Mouse (Mus musculus) gonadal fat pad, adult 2 months (tissue): Measurements from ENCODE around the gene Rab3d. TPM values are rescaled to one million over a fixed set of nuclear protein-coding genes. Genes with fewer than 3 reads are reported as not detected.
"Not testable (repeated sequence)": the region's sequence is repeated elsewhere in the genome, so short reads cannot be mapped to it uniquely, and the experiment has no call there.

ENCODE experiments used
- DNase-seq: peaks from one replicate; pipeline ENCODE4 v3.0.0-alpha.2; 2012; ENCODE audit warnings: low read depth
- polyA plus RNA-seq: library from polyadenylated mRNA; depleted of rRNA; stranded (reverse); fragments of >200 nt; gene quantifications from 2 replicates; pipeline ENCODE4 v1.2.3, GENCODE M21; 2012; rRNA removed

The Rab3d gene
- polyA plus RNA-seq, 1 experiment, result 149 TPM

DNA sequence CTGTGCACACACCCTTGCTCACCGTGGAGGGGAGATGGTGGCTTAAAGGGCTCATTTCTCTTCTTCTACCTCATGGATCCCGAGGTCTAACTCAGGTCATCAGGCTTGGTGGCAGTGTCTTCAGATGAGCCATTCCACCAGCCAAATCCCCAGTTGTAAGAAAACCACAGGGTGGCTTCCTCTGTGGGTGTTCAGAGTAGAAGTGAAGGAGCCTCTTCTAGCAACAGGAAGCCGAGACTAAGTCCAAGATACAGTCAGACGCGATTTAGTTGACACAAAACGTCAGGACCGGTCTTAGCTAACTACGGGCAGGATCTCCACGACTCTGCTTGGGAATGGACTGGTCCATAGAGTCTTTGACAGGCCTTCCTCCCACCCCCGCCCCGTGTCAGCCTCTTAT, 9.8 kb downstream of the Rab3d start:
- DNase-seq, result no peak

DNA sequence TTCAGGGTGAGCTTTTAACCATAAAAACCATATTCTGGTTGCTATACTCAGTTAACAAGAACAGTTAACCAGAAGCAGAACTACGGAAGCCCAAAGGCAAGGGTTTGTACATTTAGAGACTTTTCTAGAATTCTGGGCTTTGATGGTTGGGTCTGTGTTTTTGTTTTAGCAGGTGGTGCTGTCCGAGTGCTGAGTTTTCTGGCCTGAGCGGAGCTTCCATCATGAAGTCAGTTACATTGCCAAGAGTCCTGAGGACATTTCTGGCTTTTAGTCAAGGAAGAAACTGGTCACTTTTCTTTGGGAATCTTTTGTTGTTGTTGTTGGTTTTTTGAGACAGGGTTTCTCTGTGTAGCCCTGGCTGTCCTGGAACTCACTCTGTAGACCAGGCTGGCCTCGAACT, 14.0 kb downstream of the Rab3d start:
- DNase-seq, result no peak

DNA sequence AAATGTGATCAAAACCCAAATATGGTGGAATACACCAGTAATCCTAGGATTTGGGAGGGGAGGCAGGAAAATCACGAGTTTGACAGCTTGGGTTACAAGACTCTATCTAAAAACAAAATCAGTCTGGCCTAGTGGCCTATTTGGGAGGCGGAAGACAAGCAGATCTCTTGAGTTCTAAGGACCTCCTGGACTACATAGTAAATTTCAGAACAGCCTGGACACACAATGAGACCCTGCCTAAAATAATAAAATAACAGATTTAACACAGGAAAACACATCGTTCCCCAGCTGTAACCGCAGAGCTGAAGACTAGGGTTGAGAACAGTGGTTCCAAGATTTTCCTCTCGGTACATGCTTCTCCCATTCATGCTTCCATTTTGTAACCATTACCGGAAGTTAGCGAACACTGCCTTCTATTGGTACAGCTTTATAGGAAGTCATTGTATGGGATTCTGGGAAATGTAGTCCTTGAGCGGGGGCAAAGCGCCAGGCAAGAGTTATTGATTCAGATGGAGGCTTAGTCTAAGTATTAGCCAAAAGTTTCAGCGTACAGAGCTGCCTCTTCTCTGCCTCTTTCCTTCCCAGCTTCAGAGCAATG, 16.7 kb downstream of the Rab3d start:
- no peak for DNase-seq

DNA sequence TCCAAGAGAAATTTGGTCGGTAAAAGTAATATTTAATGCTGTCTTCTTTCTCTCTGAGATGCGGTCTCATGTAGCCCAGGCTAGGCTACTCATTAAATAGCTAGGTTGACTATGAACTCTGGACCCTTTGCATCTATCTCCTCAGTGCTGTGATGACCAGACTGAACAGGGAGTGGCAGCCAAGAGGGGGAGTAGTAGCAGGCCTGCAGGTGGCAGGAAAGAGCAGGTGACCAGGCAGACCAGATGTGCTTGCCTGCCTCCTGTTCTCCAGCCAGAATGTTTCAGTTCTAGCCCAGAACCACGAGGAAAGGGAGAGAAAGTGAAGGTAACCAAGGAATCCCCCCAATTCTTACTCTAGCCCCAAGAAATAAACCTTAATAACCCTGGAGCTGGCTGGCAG, 28.8 kb downstream of the Rab3d start:
- no peak for DNase-seq

DNA sequence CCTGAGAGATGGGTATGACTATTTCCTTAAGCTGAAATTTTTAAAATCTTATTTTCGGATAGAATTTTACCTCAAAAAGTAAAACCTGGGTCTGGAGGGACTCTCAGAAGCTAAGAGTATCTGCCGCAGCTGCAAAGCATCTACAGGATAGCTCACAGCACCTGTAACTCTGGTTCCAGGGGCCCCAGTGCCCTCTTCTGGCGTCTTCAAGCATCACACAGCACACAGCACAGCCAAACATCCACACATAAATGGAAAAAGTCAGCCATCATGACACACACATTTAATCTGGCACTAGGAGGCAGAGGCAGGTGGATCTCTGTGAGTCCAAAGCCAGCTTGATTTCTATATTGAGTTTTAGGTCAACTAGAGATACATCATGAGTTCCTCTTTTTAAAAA, 41.4 kb downstream of the Rab3d start:
- no peak for DNase-seq

DNA sequence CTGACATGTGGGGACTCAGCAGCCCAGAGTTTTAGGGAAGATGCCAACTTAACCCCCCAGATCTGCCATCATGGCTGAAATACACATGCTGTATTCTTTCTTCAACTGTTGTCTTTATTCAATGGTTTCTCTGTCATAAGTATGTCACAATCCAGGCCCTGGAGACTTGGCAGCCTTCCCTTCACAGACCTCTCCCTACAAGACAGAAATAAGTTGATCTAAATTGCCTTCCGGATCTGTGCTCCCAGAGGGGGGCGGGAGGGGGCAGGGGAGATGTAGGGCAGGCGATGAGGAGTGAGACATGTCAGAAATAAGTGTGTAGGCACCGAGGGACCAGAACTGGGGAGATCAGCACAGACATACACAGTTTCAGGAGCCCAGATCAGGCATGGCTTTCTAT, 45.8 kb downstream of the Rab3d start:
- DNase-seq, result no peak

DNA sequence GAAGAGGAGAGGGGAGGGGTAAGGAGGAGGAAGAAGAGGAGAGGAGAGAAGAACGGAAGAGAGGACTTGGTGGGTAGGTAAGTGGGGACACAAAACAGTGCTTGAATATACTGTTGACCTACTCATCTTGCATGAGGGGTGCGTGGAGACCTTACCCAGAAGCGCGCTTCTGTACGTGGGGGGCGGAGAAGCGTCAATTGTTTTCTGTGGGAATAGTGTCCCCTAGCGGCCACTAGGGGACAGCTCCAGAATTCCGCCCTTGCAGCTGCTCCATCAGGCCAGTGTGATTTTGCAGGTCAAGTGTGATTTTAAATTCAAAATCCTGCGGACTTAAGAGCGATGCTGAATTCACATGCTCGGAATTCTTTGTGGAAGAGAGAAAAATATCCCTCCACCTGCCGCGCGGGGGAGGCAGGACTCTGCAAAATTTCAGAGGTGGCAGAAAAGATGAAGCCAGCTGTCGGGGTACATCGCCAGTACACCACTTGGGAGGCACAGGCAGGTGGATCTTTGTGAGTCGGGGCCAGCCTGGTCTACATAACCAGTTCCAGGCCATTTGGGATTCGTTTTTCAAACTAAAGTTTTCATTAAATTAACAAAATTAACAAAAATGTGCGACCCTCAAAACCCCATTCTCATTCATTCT, 47.0 kb downstream of the Rab3d start:
- DNase-seq, result no peak

DNA sequence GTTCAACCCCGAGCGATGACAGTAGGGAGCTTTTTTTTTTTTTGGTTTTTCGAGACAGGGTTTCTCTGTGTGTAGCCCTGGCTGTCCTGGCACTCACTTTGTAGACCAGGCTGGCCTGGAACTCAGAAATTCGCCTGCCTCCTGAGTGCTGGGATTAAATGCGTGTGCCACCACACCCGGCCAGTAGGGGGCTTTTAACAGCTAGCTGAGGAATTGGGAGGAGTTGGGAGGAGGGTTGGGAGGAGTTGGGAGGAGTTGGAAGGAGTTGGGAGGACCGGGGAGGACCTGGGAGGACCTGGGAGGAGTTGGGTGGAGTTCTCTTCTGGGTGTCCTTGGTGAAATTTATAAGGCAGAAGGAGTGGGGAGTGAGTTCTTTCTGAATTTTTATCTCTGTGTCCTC, 48.7 kb downstream of the Rab3d start:
- not testable (repeated sequence) for DNase-seq

DNA sequence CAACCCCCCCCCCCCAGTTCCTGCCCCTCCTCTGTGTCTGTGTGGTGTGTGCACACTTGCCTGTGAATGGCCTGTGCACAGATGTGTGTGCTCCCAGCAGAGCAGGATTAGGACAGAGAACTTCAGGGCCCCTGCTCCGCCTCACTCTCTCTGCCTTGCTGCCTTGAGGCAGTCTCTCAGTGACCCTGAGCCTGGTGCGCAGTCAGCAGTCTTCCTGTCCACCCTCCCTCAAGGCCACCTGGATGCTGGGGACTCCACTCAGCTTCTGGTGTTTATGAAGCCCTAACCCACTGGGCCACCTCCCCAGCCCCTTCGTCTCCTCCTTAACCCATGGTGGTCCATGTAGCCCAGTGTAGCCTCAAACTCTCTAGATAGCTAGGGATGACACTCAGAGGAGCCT, 50.3 kb downstream of the Rab3d start:
- DNase-seq, result no peak

DNA sequence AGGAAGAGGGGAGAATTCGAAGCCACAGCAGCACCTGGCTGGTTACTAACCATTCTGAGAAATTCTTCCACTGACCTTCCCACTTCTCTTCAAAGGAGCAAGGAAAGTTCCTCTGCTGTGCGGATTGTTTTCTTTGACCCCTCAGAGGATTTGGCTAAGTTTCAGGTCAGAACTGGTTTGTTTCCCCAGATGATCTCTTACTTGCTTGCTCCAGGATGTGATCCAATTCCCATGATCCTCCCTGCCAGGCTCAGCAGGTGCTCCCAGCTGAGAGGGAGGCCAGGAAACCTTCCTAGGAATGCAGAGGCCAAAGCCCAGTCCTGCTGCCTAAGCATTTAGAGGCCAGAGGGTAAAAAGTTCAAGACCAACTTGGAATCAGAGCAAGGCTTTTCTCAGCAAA, 51.4 kb downstream of the Rab3d start:
- DNase-seq, result no peak

DNA sequence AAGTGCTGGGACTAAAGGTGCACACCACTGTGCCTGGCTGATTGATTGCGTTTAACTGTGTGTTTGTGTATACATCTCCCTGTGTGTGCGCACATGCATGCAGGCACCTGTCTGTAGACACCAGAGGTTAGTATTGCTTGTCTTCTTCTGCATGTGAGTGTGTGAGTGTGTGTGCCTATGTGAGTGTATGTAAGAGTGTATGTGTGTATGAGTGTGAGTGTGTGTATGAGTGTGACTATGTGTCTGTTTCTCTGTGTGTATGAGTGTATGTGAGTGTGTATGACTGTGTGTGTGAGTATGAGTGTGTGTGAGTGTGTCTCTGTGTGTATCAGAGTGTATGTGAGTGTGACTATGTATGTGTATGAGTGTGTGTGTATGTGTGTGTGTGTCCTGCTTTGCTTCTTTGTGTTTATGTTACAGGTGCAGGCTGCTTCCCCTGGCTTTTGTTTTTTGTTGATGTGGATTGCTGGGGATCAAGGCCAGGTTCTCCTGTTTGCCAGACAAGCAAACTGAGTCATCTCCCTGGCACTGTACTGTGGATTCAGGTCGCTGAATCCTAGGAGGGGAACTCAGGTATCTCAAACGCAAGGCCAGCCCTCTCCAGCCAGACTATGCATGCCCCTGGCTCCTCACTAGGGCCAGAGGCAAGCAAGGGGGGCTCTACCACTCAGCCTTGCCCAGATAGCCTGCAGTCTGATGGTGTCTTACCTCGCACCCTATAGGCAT, 52.2 kb downstream of the Rab3d start:
- no peak for DNase-seq

DNA sequence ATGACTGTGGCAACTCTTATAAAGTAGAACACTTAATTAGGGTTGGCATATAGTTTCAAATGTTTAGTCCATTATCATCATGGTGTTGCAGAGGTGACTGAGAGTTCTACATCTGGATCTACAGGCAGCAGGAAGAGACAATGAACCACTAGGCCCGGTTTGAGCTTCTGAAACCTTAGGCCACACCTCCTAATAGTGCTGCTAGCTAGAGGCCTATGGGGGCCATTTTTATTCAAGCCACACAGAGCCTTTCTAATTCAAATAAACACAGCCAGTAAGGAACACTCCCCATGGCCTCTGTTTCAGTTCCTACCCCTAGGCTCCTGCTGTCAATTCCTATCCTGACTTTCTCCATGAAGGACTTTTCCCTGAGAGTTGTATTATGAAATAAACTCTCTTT, 55.8 kb downstream of the Rab3d start:
- DNase-seq, result no peak

DNA sequence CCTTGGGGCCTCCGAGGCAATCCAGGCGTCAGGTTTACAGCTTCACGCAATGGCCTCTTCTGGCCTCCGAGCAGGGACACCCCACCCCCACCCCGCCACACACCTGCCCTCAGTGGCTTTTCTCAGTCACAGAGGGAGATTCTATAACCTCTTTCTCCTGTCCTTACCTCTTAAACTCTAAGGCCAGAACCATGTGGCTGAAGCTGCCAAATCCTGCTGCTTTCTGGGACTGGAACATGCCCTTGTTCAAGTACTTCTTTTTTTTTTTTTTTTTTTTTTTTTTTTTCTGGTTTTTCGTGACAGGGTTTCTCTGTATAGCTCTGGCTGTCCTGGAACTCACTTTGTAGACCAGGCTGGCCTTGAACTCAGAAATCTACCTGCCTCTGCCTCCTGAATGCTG, 57.6 kb downstream of the Rab3d start:
- DNase-seq, result not testable (repeated sequence)

DNA sequence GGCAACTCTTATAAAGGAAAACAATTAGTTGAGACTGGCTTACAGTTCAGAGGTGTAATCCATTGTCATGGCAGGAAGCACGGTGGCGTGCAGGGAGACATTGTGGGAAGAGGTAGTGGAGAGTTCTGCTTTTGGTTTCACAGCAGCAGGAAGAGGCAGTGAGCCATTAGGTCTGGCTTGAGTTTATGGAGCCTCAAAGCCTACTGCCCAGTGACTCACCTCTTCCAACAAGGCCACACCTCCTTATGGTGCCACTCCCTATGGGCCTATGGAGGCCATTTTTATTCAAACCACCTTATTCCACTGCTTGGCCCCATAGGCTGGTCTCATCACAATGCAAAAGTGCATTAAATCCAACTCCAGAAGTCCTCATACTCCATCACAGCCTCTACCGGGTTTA, 58.4 kb downstream of the Rab3d start:
- no peak for DNase-seq

DNA sequence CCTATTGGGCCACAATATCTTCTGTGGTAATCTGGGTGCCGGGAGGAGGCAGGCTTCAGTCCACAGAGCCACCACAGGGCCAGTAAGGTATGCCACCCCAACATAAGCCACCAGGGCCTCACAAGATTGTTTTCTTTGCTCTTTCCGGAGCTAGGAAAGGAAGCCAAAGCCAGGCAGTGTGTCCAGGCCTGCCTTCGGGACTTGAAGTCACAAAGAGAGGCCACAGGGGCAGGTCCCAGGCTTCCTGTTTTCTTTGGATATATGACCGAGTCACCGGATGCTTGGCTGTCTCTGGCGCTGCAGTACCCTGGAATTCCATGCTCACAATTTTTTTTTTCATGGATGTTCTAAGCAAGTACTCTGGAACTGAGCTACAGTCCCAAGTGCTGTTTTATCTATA, 59.9 kb downstream of the Rab3d start:
- DNase-seq, result no peak

DNA sequence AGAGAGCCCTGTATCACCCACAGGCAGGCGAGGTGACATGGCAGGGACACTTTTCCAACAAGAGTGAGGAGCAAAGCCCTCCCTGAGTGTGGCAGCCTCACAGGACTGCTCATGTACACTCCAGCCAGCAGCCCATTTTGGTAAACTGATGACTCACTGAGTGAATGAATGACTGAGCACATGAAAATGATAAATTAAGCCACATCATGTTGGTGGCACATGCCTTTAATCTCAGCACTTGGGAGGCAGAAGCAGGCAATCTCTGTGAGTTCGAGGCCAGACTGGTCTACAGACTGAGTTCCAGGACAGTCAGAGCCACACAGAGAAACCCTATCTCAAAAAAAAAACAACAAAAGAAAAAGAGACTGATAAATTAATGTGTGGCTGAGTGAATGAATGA, 60.5 kb downstream of the Rab3d start:
- no peak for DNase-seq

Other genes starting within 250 kb of the Rab3d start
- 42.1 and 42.8 TPM in 2 replicates for gene Ldlr, start 194.7 kb downstream of the Rab3d start, polyA plus RNA-seq
- 1.6 and 2.7 TPM in 2 replicates for gene Spc24, start 157.9 kb downstream of the Rab3d start, polyA plus RNA-seq
- 29.5 and 33.5 TPM in 2 replicates for gene Kank2, start 119.4 kb downstream of the Rab3d start, polyA plus RNA-seq
- gene Angptl8, start 82.7 kb downstream of the Rab3d start, polyA plus RNA-seq, result 7.7 and 46.6 TPM in 2 replicates
- 76.2 and 76.8 TPM in 2 replicates for gene Dock6, start 65.6 kb downstream of the Rab3d start, polyA plus RNA-seq
- 7.8 and 8.3 TPM in 2 replicates for gene Ccdc159, start 9.3 kb upstream of the Rab3d start, polyA plus RNA-seq
- 174 and 269 TPM in 2 replicates for gene Tmem205, start 9.4 kb upstream of the Rab3d start, polyA plus RNA-seq
- 9.2 and 9.8 TPM in 2 replicates for gene Plppr2, start 18.8 kb upstream of the Rab3d start, polyA plus RNA-seq
- gene Swsap1, start 37.6 kb upstream of the Rab3d start, polyA plus RNA-seq, result 6.9 and 10.4 TPM in 2 replicates
- gene Epor, start 45.3 kb upstream of the Rab3d start, polyA plus RNA-seq, result 5.7 and 6.4 TPM in 2 replicates
- 30.4 and 37.1 TPM in 2 replicates for gene Rgl3, start 71.3 kb upstream of the Rab3d start, polyA plus RNA-seq
- 0.66 and 1.2 TPM in 2 replicates for gene Ccdc151, start 84.4 kb upstream of the Rab3d start, polyA plus RNA-seq
- 72.1 and 108 TPM in 2 replicates for gene Prkcsh, start 84.6 kb upstream of the Rab3d start, polyA plus RNA-seq
- 0.05 and 0.20 TPM in 2 replicates for gene Elavl3, start 133.8 kb upstream of the Rab3d start, polyA plus RNA-seq
- gene Gm49318, start 153.1 kb upstream of the Rab3d start, polyA plus RNA-seq, result not detected in 2 replicates
- gene Zfp653, start 153.2 kb upstream of the Rab3d start, polyA plus RNA-seq, result 12.7 and 15.7 TPM in 2 replicates
- 43.8 and 48.3 TPM in 2 replicates for gene Ecsit, start 167.2 kb upstream of the Rab3d start, polyA plus RNA-seq
- 145 and 181 TPM in 2 replicates for gene Cnn1, start 181.0 kb upstream of the Rab3d start, polyA plus RNA-seq
- gene Elof1, start 199.0 kb upstream of the Rab3d start, polyA plus RNA-seq, result 145 and 171 TPM in 2 replicates
- 256 and 495 TPM in 2 replicates for gene Acp5, start 217.5 kb upstream of the Rab3d start, polyA plus RNA-seq
- 96.3 and 128 TPM in 2 replicates for gene Pigyl, start 238.7 kb upstream of the Rab3d start, polyA plus RNA-seq